Mouse (Mus musculus) layer of hippocampus, adult 18-20 months (tissue): ENCODE measurements at regions not wholly inside any gene's neighbourhood (a gene's known extent, or its start where the extent isn't known, plus 50 kb on each side); places are given as distances from the start of the nearest gene placed in this dataset.
"Not testable (repeated sequence)": the region's sequence is repeated elsewhere in the genome, so short reads cannot be mapped to it uniquely, and the experiment has no call there.

Source experiments
- DNase-seq, 2 experiments: peaks; one replicate each; pipeline ENCODE4 v3.0.0; 2022; ENCODE audit warnings: low spot score in 2 of 2

DNA sequence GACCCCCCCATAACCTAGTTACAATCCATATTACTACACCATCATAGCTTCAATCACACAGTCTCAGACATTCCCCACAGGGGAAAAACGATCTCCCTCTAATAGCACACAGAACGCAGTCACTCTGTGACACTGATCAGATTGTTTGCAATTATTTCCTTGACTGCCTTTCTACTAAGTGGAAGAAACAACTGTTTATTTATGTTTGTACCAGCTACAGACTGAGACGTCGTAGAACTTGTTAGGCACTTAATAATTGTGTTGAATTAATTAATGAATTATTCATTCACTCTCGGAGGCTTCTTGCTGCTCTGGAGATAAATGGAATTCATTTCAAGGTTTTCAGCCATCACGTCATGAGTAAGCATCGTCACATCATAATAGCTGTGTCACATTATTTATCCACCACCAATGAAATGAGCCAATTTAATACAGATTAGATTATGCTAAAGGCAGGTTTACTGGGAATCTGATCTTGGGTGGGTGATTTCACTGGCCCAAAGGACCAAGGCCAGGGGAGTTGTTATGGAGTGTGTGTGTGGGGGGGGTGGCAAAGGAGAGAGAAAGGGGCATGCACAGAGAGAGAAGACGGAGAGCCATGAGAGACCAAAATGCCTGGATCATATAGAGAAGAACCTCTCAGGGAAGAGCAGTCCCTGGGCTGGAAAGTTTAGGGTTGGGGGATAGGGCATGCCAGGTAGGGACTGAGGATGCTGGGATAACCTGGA is 355.7 kb upstream of the Zwint start:
- no peak for DNase-seq

- DNase-seq, result not testable (repeated sequence)
Observed at GRCm38 (mm10) chr10:72309045-72309444, 345.6 kb upstream of the Zwint start.

DNA sequence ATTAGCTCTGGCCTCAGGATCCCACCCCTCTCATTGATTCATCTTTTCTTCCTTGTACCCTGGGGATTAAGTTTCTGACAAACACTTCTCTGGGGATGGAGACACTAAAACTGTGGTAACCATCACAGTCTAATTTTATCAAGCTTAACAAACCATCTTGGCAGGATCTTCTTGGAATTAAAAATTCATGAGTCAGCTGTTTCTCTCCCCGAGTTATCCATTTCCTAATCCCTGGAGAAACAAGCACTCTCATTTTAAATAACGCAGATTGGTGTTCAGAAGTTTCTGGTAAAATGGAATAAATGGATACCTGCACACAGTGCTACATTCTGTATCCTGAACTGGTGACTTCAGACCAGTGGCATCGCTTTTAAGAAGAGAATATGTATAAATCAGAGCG is 336.3 kb upstream of the Zwint start:
- no peak for DNase-seq

DNA sequence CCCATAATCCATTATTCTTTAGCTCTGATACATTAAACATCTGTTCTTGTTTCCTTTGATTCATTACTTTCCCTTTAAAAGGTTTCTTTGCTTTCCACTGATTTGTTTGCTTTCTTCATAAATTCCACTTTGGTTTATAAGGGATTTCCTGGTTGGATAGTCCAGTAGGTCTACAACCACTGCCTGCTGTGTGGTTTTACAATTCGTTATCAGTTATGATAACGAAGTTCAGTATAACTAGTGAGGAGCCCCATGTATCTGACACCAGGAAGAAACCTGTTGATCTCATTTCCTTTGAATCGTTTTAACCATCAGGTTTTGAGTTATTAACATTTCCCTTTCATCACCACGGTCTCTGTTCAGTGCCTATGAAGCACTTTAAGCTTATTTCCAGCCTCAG is 334.3 kb upstream of the Zwint start:
- no peak for DNase-seq

DNA sequence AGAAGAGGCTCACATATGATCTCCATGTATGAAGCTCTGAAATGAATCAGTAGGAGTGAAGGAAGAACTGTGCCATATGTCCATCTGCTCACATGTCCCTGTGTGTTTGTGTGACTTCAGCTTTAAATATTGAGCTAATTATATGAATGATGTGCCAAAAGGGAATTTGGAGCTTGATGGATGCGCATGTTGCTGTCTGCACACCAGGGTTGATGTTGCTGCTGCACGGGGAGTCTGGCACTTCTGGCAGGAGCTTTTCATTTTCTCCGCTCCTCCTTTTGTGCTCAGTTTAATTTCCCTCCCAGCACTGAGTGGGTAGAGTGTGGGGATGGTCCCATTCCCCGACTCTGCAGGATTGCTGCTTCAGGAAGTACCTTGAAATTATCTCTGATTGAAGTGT is 328.0 kb upstream of the Zwint start:
- no peak for DNase-seq

- DNase-seq, result no peak
Observed at GRCm38 (mm10) chr10:72347253-72347652, 307.4 kb upstream of the Zwint start.

- DNase-seq, result no peak
Observed at GRCm38 (mm10) chr10:72347949-72348663, 306.5 kb upstream of the Zwint start.

DNA sequence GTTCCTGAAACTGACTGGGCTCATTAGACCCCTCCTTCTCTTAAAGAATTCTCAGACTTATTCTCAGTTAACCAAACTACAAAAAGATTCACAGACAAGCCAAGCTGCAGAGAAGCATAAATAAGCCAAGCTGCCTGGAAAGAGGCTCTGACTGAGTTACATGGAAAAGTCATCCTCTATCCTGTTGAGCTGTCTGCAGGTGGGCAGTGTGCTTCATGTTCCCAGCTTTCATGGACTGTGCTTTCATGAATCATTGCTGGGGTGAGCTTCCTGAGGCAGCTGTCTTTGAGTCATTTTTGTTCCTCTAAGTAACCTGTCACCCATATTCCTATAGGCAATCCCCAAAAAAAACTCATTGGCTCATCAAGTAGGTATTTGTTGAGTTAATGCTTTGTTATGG is 301.8 kb upstream of the Zwint start:
- DNase-seq, result no peak

GRCm38 (mm10) chr10:72353515-72353914 is 301.1 kb upstream of the Zwint start:
- no peak for DNase-seq

DNA sequence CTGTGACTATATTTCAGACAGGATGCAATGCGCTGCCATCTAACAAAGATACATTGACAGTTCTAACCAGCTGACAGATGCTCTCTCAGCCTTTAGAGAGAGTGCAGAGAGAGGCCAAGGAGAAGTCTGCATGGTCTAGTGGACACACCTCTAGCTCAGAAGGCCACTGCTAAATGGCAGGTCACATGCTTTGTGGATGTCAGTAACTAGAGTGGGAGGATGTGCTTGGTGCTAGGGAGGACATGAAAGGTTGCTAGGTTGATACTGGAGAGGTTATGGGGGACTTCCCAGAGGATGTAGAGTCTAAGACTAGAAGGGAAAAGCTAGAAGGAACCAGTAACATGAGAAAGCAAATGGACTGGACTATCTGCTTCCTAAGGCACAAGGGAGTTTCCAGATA is 271.3 kb upstream of the Zwint start:
- no peak for DNase-seq

DNA sequence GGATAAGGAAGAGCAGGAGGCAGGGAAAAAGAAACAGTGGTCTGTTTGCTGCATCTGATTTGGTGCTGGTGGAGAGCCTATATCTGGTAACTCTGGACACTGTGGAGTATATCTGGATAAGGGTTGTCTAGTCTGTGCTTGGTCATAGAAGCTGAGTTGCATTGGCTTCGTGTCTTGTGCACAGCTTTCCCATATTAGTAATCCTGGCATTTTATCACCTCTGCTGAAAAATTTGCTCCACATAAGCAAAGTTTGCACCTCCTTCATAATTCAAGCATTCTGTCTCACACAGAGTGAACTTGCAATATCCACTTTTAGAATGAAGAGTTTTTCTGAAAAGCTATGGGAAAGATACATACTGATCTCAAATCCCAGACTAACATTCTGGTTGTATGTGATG is 269.8 kb upstream of the Zwint start:
- no peak for DNase-seq

- DNase-seq, result no peak
Observed at GRCm38 (mm10) chr10:72391397-72391796, 263.2 kb upstream of the Zwint start.

- no peak for DNase-seq
Observed at GRCm38 (mm10) chr10:72393279-72394041, 261.2 kb upstream of the Zwint start.

- DNase-seq, result no peak
Observed at GRCm38 (mm10) chr10:72394367-72394766, 260.3 kb upstream of the Zwint start.

GRCm38 (mm10) chr10:72403290-72403689 is 251.4 kb upstream of the Zwint start:
- no peak for DNase-seq

DNA sequence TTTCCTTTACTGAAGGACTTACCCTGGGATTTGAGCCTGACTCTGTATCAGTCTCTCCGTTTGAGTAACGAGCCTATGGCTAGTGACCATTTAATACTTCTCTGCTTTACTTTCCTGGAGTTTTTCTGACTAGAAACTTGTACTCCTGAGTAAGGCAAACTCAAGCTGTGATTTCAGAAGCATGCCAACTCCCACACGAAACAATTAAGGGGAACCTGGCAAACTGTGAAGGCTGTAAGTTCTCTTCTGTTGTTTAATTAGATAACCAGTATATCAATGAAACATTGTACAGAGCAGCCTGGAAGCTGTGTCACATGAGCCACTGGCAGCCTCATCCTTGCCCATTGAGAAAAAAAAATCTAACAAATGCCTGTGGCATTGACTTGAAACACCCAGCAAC is 244.3 kb upstream of the Zwint start:
- peak in 1 of 2 experiments; percentile 7 for DNase-seq

- peak; percentile 37 to 60 for DNase-seq
Observed at GRCm38 (mm10) chr10:72411670-72412069, 243.0 kb upstream of the Zwint start.

DNA sequence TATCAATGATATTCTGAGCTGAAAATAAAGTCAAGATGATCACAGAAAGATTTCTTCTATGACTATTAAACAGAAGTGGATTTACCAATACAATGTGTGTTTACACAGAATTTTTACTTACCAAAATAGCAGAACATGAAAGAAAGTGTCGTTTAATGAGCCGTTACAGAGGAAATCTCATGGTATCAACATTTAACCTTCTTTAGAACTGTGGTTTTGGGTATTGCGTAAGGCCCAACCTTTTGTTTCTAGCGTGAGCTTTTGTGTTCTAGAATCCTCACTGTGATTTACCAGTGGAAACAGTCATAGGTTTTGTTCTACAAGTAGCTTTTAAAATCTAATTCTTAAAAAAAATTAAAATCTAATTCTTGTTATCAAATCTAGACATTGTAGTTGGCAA is 200.0 kb upstream of the Zwint start:
- no peak for DNase-seq

DNA sequence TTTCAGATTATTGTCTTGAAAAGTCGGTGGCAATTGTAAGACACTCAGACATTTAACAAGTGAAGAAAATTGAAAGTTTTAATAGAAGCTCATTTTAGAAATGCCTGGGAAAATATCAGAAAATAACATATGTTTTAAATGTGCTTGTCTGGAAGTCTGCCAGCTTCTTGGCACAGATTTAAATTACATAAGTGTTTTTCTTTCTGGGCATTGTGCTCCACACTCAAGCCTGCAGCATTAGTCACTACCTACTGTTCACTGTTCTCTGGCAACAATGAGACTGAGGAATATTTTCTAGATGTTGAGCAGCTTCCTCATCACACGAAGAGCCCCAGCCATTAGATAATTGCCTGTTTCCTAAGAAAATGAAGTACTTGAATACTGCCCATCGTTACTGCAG is 170.3 kb upstream of the Zwint start:
- peak; percentile 37 to 87 for DNase-seq

DNA sequence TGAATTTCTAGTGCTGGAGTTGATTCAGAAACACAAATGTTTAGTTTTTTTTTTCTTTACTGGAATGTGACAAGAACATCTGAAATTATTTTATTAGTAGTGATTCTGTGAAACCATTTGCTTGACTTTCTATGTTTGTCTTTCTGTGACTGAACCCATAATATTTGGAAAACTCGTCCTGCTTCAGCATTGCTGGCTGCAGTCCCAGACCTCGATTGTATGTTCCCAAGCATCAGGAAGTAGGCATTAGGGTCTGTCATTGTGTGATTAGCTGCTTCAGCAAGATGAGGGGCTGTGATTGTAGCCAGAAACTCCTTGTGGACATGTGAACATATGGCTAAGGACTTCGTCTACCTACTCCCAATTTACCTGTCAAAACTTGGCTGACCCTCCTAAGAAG is 122.2 kb upstream of the Zwint start:
- DNase-seq, result peak; percentile 3 to 34

- DNase-seq, result no peak
Observed at GRCm38 (mm10) chr10:72533427-72533826, 121.2 kb upstream of the Zwint start.

DNA sequence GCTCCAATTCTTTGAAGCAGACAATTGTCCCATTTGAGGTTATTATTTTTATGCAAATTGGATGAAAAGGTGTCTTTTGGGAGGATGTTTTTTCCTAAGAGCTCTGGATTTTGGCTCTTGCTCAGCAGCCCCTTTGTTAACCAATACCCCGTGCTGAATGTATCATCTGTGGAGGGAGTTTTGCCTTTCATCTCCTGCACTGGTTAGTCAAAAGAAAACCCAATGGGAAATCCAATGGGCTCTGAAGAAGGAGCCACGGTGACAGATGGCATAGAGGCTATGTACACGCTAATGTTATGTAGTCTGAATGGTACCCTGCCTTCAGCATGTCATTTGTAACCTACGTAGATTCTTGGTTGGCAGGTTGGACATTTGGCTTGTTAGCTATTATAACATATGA is 120.8 kb upstream of the Zwint start:
- DNase-seq, result no peak
